Mouse (Mus musculus): ENCODE data around the gene Gm34653.

- TF ChIP-seq GATA1 (IDR thresholded peaks at IDR 0.05; ENCODE audit: low read length) (no peak), TAL1 (IDR thresholded peaks at IDR 0.05; ENCODE audit: low read length) (no peak)
Observed at GRCm38 (mm10) chr2:34847702-34848101, 14.9 kb downstream of the Gm34653 start.

All from erythroblast, embryonic 14.5 days (primary cell).